In the genomic region with DNA sequence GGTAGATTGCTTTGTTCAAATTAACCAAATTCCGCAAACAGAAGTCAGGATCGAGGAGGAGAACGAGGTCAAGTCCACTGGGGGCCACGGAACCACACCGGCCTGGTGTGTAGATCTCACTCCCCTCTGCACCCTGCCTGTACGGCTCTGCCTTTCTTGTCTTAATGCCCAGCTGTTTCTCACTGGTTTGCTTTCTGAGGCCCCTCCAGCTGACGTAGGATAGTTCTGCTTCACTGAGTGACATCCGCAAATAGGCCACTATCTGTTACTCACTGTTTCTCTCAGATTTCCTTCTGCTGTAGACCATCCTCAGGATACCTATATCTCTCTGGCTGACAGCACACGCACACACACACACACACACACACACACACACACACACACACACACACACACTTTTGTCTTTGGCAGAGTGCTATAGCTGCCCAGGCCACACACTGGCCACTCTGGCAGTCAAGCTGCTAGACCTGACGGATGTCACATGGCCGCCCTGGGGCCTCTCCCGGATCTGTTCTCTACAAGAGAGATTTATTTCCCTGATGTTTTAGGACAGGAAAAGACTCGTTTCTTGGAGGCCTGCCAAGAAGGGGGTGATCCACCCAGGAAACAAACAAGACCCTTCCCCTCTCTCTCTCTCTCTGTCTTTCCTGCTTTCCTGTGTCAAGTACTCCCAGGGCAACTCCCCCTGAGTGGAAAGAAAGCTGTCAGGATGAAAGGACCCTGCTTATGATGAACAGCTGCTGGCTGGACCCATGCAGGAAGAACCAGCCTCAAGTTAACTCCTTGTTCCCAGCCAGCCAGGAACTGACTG, we compare ENCODE assay signal across 8 mouse cellular contexts.
DNase-seq lines count a peak whose midpoint lies in the region; ATAC-seq and TF ChIP-seq lines count a peak whose summit lies in the region.

No protein-coding gene starts in this region.

- no peak for TF ChIP-seq CTCF in lung, adult 2 months (IDR thresholded peaks at IDR 0.05; ENCODE audit: insufficient read depth, low read length)

- DNase-seq in lung, adult 18-20 months = peak; percentile 5 to 41
- DNase-seq in lung, adult 2 months = no peak
- DNase-seq in heart, postnatal 14 days = peak; percentile 15 to 39
- DNase-seq in kidney, postnatal 36 days = peak; percentile 60 to 68
- no peak for DNase-seq in layer of hippocampus, postnatal 10 days (ENCODE audit: low spot score in 2 of 2)
- no peak for DNase-seq in frontal cortex, adult 2 months (ENCODE audit: extremely low spot score in 1 of 2, low spot score in 1 of 2)

- H3K4me3 ChIP-seq in lung, adult 2 months (replicated peaks; ENCODE audit: extremely low read depth, low read depth, low read length) = no peak overlapping the region
- H3K4me3 ChIP-seq in midbrain, embryonic 12.5 days = no peak overlapping the region

- H3K4me1 ChIP-seq in lung, adult 2 months (ENCODE audit: control insufficient read depth, insufficient read depth, low read length) = peaks cover 3% of the 10 kb centered on the region
- peaks cover 10% of the 10 kb centered on the region for H3K4me1 ChIP-seq in midbrain, embryonic 12.5 days

- no peak for TF ChIP-seq POLR2A in lung, adult 2 months (IDR thresholded peaks at IDR 0.05; ENCODE audit: borderline replicate concordance, extremely low read depth, low read depth, low read length)

- intact Hi-C loops in heart, postnatal 14 days (cut with DNase I) = no loop called here

- ATAC-seq in midbrain, embryonic 12.5 days (ENCODE audit: low FRiP score, low read depth) = peak; percentile 58; the same call in 1 of the 2 replicates
- no peak for ATAC-seq in megakaryocyte progenitor cell, adult 5-6 weeks (replicated peaks; ENCODE audit: poor library complexity)

- 0 out of 2 replicates have a peak, but pooled peaks cover 6% of the 10 kb centered on the region for H3K9me3 ChIP-seq in midbrain, embryonic 12.5 days

- no peaks in the 10 kb centered on the region for H3K27me3 ChIP-seq in midbrain, embryonic 12.5 days

- 39% methylated on average over 13 of the region's 13 CpGs for WGBS in lung, adult 2 months
- 69% methylated on average over 13 of the region's 13 CpGs for WGBS in midbrain, embryonic 12.5 days

- H3K4me2 ChIP-seq in midbrain, embryonic 12.5 days (replicated peaks) = no peak overlapping the region

- H3K9ac ChIP-seq in midbrain, embryonic 12.5 days (replicated peaks) = no peak overlapping the region

- H3K36me3 ChIP-seq in midbrain, embryonic 12.5 days = no peaks in the 10 kb centered on the region

- H3K27ac ChIP-seq in midbrain, embryonic 12.5 days (replicated peaks) = no peak overlapping the region

Comparison
In these comparisons a context has a peak if more than half of its experiments do, and no peak if none do; other contexts are left out.
1. DNase-seq: peak in lung, adult 18-20 months (2 of 2), heart, postnatal 14 days (2 of 2) and kidney, postnatal 36 days (2 of 2); none in lung, adult 2 months (single experiment), layer of hippocampus, postnatal 10 days (0 of 2) and frontal cortex, adult 2 months (0 of 2).